Mouse (Mus musculus): ENCODE results near the gene Cabin1. TPM values are rescaled to one million over a fixed set of nuclear protein-coding genes. Genes with fewer than 3 reads are reported as not detected.
A peak's percentile ranks its signal among the peaks of the same experiment; 100 is the strongest.

Cabin1 gene
- polyA plus RNA-seq, 2 experiments = 11.2 to 13.7 TPM

GRCm38 (mm10) chr10:75744017-75744416 lies 20.1 kb downstream of the Cabin1 start:
- no peak overlapping the region for H3K4me3 ChIP-seq (ENCODE audit: insufficient read depth in 1 of 2, low read depth in 2 of 2, low read length in 2 of 2)
- no peak overlapping the region for H3K27ac ChIP-seq
- no peaks in the 10 kb centered on the region for H3K27me3 ChIP-seq (ENCODE audit: control insufficient read depth, insufficient read depth, low read length)
- no peak overlapping the region for H3K9ac ChIP-seq (replicated peaks)
- TF ChIP-seq CTCF (IDR thresholded peaks at IDR 0.05; ENCODE audit: low read depth) = peak; percentile 96
- TF ChIP-seq EP300 (IDR thresholded peaks at IDR 0.05; ENCODE audit: low read depth) = 0 out of 2 replicates have a peak, but pooled peaks have one; percentile 18
- DNase-seq (ENCODE audit: low read depth in 3 of 3, low spot score in 3 of 3) = peak; percentile 46 to 61 (median 54)
- H3K36me3 ChIP-seq (replicated peaks; ENCODE audit: control insufficient read depth, insufficient read depth, low read depth) = peaks cover 81% of the 10 kb centered on the region
- no peaks in the 10 kb centered on the region for H3K4me1 ChIP-seq (replicated peaks; ENCODE audit: control insufficient read depth in 2 of 2, insufficient read depth in 2 of 2, low read length in 1 of 2)
- 43% methylated on average over 3 of the region's 3 CpGs for WGBS (ENCODE audit: insufficient replicate concordance)
- no peak overlapping the region for H3K4me2 ChIP-seq (ENCODE audit: low read depth)
- H3K9me3 ChIP-seq (ENCODE audit: control insufficient read depth, low read length) = no peaks in the 10 kb centered on the region
- peak; percentile 64 for ATAC-seq (ENCODE audit: insufficient read depth)

GRCm38 (mm10) chr10:75743369-75743768 lies 20.8 kb downstream of the Cabin1 start:
- Histone ChIP-seq H3K4me1 (replicated peaks; ENCODE audit: control insufficient read depth in 2 of 2, insufficient read depth in 2 of 2, low read length in 1 of 2) (no peaks in the 10 kb centered on the region), H3K9ac (replicated peaks) (no peak overlapping the region), H3K27ac (no peak overlapping the region), H3K4me2 (ENCODE audit: low read depth) (no peak overlapping the region), H3K27me3 (ENCODE audit: control insufficient read depth, insufficient read depth, low read length) (no peaks in the 10 kb centered on the region), H3K4me3 (ENCODE audit: insufficient read depth in 1 of 2, low read depth in 2 of 2, low read length in 2 of 2) (no peak overlapping the region), H3K9me3 (ENCODE audit: control insufficient read depth, low read length) (no peaks in the 10 kb centered on the region), H3K36me3 (replicated peaks; ENCODE audit: control insufficient read depth, insufficient read depth, low read depth) (peaks cover 84% of the 10 kb centered on the region)
- DNase-seq (ENCODE audit: low read depth in 3 of 3, low spot score in 3 of 3) (no peak), ATAC-seq (ENCODE audit: insufficient read depth) (no peak)
- WGBS (ENCODE audit: insufficient replicate concordance) = 84% methylated on average over 12 of the region's 12 CpGs
- no peak for TF ChIP-seq CTCF (IDR thresholded peaks at IDR 0.05; ENCODE audit: low read depth)
- no peak for TF ChIP-seq EP300 (IDR thresholded peaks at IDR 0.05; ENCODE audit: low read depth)

GRCm38 (mm10) chr10:75740866-75741265 lies 23.3 kb downstream of the Cabin1 start:
- Histone ChIP-seq H3K9me3 (ENCODE audit: control insufficient read depth, low read length) (no peaks in the 10 kb centered on the region), H3K4me3 (ENCODE audit: insufficient read depth in 1 of 2, low read depth in 2 of 2, low read length in 2 of 2) (no peak overlapping the region), H3K27me3 (ENCODE audit: control insufficient read depth, insufficient read depth, low read length) (no peaks in the 10 kb centered on the region), H3K36me3 (replicated peaks; ENCODE audit: control insufficient read depth, insufficient read depth, low read depth) (peaks cover 82% of the 10 kb centered on the region), H3K9ac (replicated peaks) (no peak overlapping the region), H3K4me1 (replicated peaks; ENCODE audit: control insufficient read depth in 2 of 2, insufficient read depth in 2 of 2, low read length in 1 of 2) (no peaks in the 10 kb centered on the region), H3K27ac (no peak overlapping the region), H3K4me2 (ENCODE audit: low read depth) (no peak overlapping the region)
- whole genome bisulfite sequencing (ENCODE audit: insufficient replicate concordance) = 88% methylated on average over 3 of the region's 3 CpGs
- TF ChIP-seq EP300 (IDR thresholded peaks at IDR 0.05; ENCODE audit: low read depth) (no peak), CTCF (IDR thresholded peaks at IDR 0.05; ENCODE audit: low read depth) (no peak)
- ATAC-seq (ENCODE audit: insufficient read depth) (no peak), DNase-seq (ENCODE audit: low read depth in 3 of 3, low spot score in 3 of 3) (no peak)

- ATAC-seq (ENCODE audit: insufficient read depth) (no peak), DNase-seq (ENCODE audit: low read depth in 3 of 3, low spot score in 3 of 3) (no peak)
- TF ChIP-seq CTCF (IDR thresholded peaks at IDR 0.05; ENCODE audit: low read depth) (no peak), EP300 (IDR thresholded peaks at IDR 0.05; ENCODE audit: low read depth) (no peak)
- WGBS (ENCODE audit: insufficient replicate concordance) = 90% methylated on average over 7 of the region's 7 CpGs
- no peak overlapping the region for H3K9ac ChIP-seq (replicated peaks)
- no peaks in the 10 kb centered on the region for H3K4me1 ChIP-seq (replicated peaks; ENCODE audit: control insufficient read depth in 2 of 2, insufficient read depth in 2 of 2, low read length in 1 of 2)
- no peaks in the 10 kb centered on the region for H3K27me3 ChIP-seq (ENCODE audit: control insufficient read depth, insufficient read depth, low read length)
- H3K9me3 ChIP-seq (ENCODE audit: control insufficient read depth, low read length) = no peaks in the 10 kb centered on the region
- no peak overlapping the region for H3K4me3 ChIP-seq (ENCODE audit: insufficient read depth in 1 of 2, low read depth in 2 of 2, low read length in 2 of 2)
- no peak overlapping the region for H3K4me2 ChIP-seq (ENCODE audit: low read depth)
- H3K36me3 ChIP-seq (replicated peaks; ENCODE audit: control insufficient read depth, insufficient read depth, low read depth) = peaks cover 70% of the 10 kb centered on the region
- no peak overlapping the region for H3K27ac ChIP-seq
Measured at GRCm38 (mm10) chr10:75725449-75725848, 38.7 kb downstream of the Cabin1 start.

GRCm38 (mm10) chr10:75720215-75720614 lies 43.9 kb downstream of the Cabin1 start:
- Histone ChIP-seq H3K4me3 (ENCODE audit: insufficient read depth in 1 of 2, low read depth in 2 of 2, low read length in 2 of 2) (no peak overlapping the region), H3K9ac (replicated peaks) (no peak overlapping the region), H3K4me1 (replicated peaks; ENCODE audit: control insufficient read depth in 2 of 2, insufficient read depth in 2 of 2, low read length in 1 of 2) (no peaks in the 10 kb centered on the region), H3K4me2 (ENCODE audit: low read depth) (no peak overlapping the region), H3K27me3 (ENCODE audit: control insufficient read depth, insufficient read depth, low read length) (no peaks in the 10 kb centered on the region), H3K9me3 (ENCODE audit: control insufficient read depth, low read length) (no peaks in the 10 kb centered on the region), H3K27ac (no peak overlapping the region), H3K36me3 (replicated peaks; ENCODE audit: control insufficient read depth, insufficient read depth, low read depth) (peaks cover 65% of the 10 kb centered on the region)
- ATAC-seq (ENCODE audit: insufficient read depth) = no peak
- TF ChIP-seq EP300 (IDR thresholded peaks at IDR 0.05; ENCODE audit: low read depth) = no peak
- TF ChIP-seq CTCF (IDR thresholded peaks at IDR 0.05; ENCODE audit: low read depth) = no peak
- WGBS (ENCODE audit: insufficient replicate concordance) = 76% methylated on average over 5 of the region's 5 CpGs
- no peak for DNase-seq (ENCODE audit: low read depth in 3 of 3, low spot score in 3 of 3)
